Mouse (Mus musculus) B cell, adult 2 months (primary cell): Measurements from ENCODE around the gene Gse1.

ENCODE experiments used
- DNase-seq, 2 experiments: peaks; one replicate each; pipeline ENCODE4 v3.0.0; 2022

Gse1 gene

DNA sequence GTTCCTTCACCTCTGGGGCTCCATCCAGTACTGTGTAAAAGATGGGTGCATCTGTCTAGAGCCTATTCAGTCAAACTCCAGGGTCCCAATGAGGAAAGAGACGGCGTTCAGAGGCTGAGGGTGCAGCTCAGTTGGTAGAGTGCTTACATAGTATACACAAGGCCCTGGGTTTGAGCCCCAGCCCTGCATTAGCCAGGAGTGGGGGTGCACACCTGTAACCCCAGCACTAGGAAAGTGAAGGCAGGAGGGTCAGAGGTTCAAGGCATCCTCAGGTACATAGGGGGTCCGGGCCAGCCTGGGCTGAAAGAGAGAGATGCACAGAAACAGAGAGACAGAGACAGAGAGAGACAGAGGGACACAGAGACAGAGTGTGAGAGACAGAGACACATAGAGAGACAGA, 15.0 kb upstream of the Gse1 start:
- no peak for DNase-seq

DNA sequence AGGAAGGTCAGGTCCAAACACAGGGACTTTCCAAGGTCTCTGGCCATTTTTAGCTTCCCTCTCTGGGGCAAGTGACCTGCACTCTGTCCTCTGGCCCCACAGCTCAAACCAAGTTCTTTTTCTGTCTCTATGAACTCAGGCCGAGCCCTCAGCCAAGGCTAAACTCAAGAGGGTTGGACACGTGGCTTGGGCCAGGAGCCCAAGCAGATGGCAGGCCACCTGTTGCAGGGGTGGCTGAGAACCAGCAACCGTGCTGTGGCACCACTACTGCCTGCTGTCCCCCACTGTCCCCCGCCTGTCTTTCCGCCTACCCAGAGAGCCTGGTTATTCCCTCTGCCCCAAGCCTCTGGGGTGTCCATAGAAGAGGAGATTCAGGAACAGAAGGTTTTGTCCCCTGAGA, 14.3 kb upstream of the Gse1 start:
- no peak for DNase-seq

DNA sequence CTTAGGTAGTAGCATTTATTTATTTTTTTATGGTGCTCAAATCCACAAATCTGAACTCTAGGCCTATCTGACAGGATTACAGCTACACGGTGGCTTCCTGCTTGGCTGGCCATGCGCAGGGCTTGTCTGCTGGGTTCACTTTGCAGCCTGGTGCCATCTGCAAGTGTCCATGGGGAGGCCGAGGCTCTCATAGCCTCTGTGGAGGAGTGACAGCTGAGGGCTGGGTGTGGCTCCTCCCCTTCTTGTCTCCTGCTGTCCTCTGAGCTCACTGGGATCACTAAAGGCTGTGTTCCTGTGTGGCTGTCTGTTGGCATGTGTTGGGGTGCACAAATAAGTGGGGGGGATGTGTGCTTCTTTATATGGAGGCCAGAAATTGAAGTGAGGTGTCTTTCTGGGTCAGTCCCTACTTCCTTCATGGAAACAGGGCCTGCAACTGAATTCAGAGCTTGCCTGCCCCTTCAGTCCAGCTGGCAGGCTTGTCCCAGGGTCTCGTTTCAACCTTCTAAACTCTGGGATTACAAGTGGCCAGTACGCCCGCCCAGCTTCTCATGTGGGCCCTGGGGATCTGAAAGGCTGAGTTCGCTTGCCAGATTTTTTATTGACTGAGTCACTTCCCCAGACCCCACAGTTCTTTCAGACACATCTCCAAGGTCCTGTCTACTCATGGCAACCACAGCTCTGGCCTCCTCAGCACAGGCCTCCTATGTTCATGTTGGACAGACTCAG, 12.7 kb upstream of the Gse1 start:
- DNase-seq: no peak

DNA sequence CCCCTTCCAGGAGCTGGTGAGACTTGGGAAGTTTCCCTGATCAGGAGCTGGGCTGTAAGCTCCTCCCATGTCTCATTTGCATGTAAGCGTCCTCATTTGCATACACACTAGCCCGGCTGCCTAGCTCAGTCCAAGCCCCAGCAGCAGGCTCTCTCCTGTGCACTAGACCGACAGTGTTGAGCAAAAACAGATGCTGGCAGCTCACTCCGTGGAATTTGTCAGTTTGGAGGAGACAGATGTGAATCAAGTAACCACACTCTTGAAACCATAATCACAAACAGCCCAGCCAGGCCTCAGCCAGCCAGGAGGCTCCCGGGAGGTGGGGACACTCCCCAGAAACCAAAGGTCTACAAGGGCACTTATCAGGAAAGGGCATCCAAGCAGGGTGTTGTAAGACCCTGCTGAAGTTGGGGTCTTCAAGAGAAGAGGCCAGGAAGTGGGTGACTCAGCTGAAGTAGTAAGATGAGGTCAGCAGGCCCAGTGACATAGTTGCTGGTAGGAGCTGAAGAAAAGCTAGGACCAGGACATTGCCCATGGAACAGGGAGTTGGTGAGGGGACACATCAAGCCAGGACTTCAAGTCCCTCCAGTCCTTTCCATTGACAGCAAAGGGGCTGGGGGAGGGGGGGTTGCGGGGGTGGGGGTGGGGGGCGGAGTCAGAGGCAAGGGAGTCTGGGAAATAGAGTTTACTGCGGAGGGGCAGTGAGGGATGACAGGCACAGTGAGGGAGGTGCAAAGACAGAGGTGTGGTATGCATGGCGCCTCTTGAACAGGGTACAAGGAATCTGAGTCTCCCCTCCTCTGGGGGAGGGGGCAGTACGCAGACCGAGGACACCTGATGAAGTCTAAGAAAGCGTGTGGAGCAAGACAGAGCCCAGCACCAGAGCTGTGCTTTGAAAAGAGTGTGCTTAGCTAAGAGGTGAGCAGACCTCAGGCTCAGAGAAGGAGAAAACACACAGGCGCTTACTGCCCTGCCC, 11.1 kb upstream of the Gse1 start:
- no peak for DNase-seq

DNA sequence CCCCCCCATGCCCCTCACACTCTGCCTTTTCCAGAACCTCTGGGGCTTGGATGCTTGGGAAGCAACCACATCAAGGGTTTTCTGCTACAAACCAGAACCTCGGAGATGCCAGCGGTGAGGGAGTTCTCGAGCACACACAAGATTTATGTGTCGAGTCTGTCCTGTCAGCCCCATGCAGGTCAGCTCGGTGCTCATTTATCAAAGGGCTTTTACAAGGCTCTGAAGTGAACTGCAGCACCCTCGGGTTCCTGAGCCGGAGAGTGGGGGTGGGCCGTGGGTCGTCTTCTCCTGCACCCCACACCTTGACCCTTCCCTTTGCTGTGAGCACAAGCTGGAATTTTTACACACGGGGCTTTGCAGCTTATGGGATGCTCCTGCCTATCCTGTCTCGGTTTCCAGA, 5.7 kb upstream of the Gse1 start:
- DNase-seq: no peak

DNA sequence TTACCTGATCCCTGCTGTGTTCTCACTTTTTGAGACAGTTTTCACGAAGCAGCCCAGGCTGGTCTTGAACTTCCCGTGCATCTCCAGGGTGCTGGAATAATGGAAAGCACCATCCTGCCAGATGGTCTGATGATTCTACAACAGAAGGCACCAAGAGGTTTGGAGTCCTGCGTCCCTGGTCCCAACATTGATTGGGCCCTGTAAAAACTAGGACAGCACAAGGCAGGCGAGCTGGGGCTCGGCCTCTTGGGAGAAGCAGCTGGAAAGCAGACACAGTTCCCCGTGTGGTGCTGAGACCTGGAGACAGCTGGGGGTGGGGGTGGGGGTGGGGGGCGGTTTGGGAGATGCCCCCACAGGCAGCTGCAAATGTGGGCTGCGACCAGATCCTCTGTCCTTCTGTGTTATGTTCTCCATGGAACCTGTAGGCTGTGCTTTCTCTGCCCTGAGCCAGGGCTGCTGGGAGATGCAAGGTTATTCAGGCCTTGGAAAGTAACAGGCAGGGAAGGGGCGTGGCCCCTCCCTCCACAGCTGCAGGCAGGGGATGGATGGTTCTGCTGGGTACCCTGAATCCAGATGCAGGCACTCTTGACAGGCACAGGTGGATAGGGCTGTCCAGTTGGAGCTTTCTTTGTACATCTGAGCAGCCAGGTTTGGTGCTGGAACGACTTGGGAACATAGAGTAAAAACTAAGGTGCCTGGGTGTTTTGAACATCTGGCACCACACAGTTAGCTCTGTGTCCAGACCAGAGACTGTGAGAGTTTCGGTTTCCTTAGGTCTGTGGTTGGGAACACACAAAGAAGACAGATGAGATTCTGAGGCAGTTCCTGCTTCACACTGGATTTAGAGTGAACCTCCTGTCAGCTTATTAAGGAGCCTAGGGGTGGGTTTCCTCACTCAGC, 3.5 kb upstream of the Gse1 start:
- no peak for DNase-seq

DNA sequence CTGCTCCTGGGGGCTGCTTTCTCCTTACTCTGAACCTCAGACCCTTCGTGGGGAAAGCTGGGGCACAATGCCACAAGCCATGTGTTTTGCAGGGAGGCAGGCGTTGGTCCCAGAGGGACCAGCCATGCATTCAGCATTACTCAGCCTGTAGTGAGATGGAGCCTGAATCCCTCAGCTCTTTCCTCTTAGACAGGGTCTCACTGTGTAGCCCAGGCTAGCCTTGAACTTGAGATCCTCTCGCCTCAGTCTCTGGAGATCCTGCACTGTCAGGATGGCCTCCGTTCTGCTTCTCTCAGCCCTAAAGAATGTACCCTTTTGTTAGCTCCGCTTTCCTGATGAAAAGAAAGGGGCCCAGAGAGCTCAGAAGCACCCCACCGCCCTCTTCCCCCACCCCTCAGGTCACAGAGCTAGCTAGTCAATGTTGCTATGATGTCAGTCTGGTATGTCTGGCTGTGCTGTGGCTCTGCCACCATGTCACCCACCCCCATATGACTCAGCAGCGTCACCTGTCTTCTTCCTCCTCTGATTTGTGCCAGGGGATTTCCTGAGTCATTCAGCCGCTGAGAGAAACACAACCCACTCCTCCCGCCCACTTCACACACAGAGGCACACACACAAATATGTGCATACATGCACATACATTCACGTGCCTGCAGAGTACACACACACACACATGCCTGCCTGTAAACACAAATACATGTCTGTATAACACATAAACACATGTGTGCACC, 2.7 kb upstream of the Gse1 start:
- peak; percentile 20 to 45 for DNase-seq

DNA sequence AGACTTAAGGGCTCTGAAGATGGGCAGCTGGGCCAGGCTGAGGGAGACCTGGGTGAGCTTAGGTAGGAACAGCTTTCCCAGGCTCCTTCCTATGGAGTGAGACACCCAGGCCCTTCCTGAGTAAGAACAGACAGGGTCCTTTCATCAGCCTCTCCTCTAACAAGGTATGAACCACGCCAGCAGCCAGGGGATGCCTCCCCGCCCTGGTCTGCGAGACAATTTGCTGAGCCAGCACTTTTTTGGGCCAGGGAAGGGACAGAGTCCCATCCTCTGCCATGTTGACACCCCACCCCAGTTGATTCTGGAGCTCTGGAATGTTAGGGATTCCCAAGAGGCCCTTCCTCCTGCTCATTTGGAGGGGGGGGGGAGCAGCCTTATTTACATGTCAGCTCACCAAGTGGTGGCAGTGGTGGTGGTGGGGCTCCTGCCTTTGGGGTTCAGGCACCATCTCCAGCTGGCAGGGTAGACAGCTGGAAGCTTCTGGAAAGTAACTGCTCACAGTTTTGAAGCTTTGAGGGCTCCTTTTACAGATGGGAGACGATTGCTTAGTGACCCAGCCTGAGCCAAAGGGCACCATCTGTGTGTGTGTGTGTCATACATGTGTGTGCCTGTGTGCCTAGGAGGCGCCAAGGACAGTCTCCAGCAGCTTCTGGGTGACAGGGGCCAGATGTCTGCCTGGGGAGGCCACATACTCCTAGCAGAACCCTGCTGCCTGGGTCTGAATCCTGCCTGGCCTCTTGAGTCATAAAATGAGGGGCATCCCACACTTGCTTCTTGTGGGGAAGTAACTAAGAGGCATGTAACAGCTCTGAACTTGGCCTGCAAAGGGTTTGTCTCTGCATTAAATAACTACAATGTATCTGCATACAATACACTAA, 1.3 kb upstream of the Gse1 start:
- DNase-seq: no peak

DNA sequence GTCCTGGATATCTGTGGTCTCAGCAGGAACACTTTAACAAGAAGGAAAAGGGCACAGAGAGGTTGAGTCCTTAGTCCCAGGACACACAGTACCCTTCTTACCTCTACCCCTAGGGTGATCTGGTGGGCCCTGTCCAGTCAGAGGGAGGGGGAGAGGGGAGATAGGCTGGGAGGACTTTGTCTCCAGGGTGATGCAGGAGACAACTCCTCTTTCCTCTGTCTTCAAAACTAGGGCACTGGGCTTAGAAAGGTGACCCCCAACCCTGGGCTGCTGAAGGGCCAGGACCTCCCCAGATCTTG, 729 bp upstream of the Gse1 start:
- DNase-seq: no peak

DNA sequence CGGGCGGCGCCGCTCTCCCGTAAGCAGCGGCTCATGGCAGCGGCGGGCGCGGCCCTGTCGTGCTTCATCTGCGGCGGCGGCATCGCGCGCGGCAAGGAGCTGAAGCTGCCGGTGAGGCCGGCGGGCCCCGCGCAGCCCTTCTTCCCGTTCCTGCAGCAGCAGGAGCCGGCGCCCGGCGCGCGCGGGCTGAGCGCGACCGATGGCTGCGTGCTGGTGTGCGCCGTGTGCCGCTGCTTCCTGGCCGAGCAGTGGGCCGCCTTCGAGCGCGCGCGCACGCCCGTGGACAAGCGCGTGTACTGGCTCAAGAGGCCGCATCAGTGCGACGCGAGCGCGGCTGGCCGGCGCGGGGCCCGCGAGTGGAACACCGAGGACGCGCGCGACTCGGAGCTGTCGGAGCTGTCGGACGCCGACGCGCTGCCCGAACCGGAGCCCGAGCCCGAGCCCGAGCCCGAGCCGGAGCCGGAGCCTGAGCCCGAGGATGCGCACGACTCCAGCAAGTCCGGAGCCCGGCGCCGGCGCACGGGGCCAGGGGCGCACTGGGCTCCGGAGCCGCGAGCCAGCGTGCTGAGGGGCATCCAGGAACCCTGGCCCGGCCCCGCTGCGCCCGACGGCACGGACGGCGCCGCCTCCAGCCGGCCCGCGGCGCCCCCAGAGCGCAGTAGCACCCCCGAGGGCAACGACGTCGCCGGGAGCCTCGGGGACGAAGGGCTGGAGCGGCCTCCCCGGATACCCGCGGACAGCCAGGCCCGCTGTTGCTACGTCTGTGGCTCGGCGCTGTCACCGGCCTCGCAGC, 721 bp downstream of the Gse1 start:
- peak; percentile 11 to 21 for DNase-seq

DNA sequence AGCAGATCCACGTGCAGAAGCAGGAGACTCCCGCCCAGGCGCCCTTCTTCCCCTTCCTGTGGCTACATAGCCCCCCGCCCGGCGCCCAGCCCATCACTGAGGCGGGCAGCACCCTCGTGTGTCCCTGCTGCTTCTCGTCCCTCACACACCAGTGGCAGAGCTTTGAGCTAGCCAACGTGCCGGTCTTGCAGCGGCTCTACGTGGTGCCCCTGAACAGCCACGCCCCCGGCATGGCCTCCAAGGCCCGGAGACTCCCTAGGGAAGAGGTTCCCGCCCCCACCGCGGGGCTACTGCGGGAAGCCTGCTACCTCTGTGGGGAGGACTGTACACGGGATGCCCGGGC, 1.3 kb downstream of the Gse1 start:
- peak in 1 of 2 experiments; percentile 12 for DNase-seq

DNA sequence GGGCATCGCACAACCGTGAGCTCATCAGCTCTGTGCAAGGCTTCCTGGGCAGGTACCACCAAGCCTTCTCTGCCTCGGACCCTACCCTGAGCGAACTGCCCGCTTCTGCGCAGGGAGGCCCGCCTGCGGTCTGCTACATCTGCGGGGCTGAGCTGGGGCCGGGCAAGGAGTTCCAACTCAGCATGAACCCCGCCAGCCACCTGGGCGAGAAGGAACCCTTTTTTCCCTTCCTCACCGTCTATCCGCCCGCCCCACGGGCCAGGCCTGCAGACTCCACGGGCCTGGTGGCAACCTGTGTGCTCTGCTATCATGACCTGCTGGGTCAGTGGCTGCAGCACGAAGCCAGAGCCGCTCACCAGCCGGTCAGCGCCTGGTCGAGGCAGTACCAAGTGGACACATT, 1.8 kb downstream of the Gse1 start:
- DNase-seq: no peak

DNA sequence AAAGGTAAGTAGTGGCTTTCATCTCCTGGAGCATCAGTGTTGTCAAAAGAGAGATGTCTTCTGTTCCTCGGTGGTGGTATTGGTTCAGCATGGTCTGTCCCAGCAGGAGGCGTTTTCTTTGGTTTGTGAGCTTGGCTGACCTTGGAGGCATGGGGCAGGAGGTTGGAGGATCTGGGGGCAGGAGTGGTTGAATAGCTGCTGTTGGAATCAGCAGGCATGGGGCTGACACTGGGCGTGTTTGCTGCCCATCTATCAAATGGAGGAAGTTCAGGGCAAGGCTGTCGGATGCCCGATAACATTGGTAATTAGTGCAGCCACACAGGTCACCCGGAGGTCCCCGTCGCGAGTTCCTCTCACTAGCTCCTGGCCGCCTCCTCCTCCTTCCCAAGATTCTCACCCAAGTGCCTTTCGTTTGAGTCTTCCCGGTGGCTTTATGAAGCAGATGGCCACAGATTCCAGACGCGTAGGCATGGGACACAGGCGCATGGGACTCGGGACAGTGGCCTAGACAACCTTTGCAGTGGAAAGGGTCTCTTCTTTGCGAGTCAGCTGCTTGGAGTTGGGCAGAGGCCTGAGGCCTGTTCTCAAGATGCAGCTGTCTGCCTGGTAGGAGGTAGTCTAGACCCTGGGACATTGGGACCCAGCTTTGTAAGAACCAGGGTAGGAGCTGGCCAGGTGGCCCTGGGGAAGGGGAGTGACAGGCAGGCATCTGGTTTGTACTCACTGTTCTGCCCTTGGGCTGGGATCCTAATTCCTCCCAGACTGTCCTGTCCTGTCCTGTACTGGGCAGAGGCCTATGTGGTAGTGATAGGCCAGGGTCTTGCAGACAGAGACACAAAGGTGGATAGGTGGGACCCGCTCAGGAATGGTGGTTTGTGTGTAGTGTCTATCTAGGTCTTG, 2.7 kb downstream of the Gse1 start:
- DNase-seq: no peak

DNA sequence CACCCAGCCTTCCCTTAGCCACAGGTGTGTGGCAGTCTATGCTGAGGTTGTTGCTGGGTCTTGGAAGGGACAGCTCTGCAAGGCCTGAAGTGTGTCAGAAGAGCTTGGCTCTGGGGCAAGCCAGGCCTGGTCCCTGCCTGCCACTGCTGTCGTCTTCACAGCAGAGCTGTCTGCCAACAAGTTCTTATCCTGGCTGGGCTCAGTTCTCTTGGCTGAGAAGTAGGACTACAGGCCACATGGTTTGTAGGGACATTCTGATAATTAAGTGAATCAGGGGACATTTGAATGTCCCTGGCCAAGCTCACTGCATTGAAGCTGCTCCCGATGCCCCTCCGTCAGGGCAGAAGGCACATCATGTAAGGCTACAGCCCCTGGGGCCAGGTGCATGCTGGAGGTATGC, 3.6 kb downstream of the Gse1 start:
- DNase-seq: no peak

DNA sequence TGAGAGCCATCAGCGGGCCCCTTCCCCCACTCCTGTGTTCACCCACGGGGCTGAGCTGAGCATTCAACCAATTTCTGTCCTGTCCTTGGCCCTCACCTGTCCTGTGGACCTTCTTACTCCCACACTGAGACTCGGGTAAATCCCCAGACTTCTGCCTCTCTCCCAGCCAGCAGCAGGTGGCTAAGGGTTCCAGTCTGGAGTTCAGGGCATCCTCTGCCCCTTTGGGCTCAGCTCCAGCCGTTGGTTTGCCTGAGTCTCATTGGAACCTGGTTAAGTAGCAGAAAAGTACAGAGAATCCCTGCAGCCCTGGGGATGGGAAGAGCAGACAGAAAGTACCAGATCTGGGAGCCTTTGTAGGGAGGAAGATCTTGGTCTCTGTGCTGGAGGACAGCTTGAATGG, 4.1 kb downstream of the Gse1 start:
- no peak for DNase-seq

DNA sequence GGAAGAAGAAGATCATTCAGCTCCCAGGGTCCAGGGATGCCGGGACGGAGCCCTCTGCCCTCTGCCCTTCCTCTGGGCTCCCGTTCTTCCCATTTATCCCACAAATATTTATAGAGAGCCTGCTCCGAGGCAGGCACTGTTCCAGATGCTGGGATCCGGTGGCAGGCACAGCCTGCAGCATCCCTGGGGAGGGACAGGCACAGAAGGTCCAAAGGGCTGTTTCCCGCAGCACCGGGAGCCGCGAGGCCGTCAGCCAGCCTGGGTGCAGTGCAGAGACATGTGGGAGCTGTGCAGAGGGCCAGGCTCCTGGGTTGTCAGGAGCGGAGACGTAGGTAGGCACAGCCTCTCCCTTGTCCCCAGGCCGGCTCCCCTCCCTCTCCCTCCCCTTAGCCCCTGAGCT, 4.7 kb downstream of the Gse1 start:
- DNase-seq: no peak

DNA sequence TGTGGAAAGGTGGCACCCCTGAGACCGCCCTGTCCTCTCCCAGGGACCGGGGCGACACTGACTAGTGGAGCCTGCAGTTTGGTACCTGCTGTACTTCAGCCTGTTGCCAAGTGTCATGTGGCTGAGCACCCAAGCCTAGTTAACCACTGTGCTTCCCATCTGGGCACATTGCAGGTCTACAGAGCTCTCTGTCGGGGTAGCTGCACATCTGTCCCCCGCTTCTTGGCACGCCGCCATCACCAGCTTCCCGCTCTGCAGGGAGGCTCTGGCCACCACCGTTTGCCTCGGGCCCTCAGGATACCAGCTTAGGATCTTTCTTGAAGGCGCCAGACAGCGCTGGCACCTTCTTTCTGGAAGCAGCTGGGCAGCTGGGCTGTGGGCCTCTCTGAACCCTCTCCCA, 6.2 kb downstream of the Gse1 start:
- no peak for DNase-seq

DNA sequence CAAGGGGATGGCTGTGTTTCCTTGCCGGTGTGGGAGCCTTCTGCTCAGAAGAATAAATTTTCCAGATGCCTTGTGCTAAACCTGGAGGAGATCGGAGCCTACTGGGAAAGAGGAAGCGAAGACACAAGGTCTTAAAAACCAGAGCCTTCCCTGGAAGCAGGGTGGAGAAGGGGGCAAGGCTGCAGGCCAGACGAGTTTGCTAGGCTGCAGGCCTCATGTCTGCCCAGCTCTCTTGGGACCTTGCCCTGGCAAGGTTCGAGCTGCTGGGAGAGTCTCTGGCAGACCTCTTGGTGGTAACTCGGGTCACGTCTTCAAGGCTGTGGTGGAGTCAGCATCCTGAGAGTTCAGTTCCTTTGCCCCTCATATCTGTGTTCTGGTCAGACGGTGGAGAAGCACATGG, 6.6 kb downstream of the Gse1 start:
- no peak for DNase-seq

DNA sequence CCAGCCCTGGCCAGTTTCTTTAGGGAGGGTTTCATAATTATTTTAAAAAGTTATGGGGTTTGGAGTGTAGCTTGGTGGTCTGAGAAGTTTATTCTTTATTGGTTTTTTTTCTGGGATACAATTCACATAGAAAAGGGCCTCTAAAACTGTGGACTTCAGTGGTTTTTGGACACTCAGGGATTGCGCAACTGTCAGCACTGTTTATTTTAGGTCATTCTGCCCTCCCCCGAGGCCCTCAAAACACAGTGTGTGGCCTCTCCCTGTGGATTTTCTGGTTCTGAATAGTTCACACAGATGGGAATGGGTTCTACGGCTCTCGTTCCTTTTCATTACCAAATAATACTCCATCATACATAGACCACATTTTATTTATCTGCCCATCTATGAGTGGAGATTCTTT, 15.0 kb downstream of the Gse1 start:
- no peak for DNase-seq

DNA sequence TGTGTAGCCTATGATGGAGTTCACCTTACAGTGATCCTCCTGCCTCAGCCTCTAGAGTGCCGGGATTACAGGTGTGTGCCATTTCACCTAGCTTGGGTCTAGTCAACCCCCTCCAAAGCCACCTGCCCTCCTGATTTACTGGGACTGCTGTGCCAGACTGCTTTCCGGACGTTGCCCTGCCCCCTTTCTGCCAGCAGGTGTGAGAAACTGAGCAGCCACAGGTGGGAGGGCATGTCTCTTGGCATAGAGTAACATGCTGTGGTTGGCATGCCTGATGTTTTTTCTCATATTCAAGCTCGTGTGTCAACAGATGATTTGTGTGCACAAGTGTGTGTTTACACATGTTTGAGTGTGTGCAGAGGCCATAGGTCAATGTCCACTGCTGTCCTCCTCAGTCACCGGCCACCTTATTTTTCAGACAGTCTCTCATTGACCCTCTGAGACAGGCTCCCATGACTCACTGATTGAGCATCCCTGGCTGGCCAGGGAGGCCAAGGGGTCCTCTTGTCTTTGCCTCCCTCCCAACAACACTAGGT, 15.7 kb downstream of the Gse1 start:
- DNase-seq: no peak
